Mouse (Mus musculus): ENCODE measurements at regions not wholly inside any gene's neighbourhood (a gene's known extent, or its start where the extent isn't known, plus 50 kb on each side); places are given as distances from the start of the nearest gene placed in this dataset.

GRCm38 (mm10) chr15:92840035-92840434 is 434.9 kb downstream of the Gxylt1 start:
- ATAC-seq (replicated peaks; ENCODE audit: low FRiP score, low TSS enrichment, poor library complexity, severe bottlenecking), result no peak

DNA sequence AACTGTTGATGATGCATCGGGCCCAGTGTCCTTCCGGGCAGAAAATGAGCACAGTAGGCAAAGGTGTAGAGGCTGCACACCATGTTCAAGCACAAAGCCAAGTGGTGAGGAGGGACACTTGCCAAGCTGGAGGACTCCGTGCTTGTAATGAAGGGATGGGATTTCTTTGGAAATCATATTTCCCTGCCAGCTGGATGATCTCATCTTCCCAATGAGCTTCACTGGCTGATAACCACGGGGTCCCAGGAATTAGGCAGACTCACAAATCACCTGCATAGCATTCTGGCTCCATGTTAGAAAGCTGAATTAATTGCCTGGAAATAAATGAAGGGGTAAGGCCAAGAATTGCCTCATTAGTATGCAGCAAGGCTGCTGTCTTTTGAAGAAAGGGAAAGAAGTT is 435.4 kb downstream of the Gxylt1 start:
- ATAC-seq (replicated peaks; ENCODE audit: low FRiP score, low TSS enrichment, poor library complexity, severe bottlenecking), result no peak

DNA sequence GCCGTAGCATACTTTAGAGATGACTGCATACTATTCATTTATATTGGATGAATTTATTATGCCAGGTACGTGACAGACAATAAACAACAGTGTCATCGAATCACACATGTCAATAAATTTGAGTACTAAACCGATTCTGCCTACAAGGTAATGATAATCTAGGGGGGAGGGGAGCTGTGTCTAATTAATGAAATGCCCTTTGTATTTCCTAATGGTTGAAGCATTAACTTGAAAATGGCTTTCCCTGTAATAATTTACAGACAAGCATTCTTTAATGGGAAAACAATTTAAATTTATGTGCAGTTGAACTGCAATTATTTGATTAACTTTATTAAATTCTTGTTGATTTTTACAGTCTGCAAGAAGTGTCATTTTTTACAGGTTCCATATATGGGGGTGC is 429.5 kb downstream of the Pdzrn4 start:
- no peak for ATAC-seq (replicated peaks; ENCODE audit: low FRiP score, low TSS enrichment, poor library complexity, severe bottlenecking)

Data from megakaryocyte-erythroid progenitor cell, adult 5-6 weeks (primary cell).